Mouse (Mus musculus) embryonic facial prominence, embryonic 12.5 days (tissue): ENCODE data around the gene Acta1. TPM values are rescaled to one million over a fixed set of nuclear protein-coding genes. Genes with fewer than 3 reads are reported as not detected.

Source experiments
- ATAC-seq: fragments of 200-750 bp; cut with Nextera tagmentation; 2 replicates; pipeline ENCODE4 v1.8.0; 2017; ENCODE audit not compliant: insufficient number of reproducible peaks, insufficient read depth, low FRiP score, low TSS enrichment
- H3K27ac ChIP-seq: fragments of 300-500 bp; sonication (generic); 2 replicates; pipeline ENCODE4 v1.5.1; 2016; ENCODE audit warnings: mild to moderate bottlenecking
- H3K27me3 ChIP-seq: fragments of 300-500 bp; sonication (generic); 2 replicates; pipeline ENCODE4 v1.6.1; 2016; ENCODE audit warnings: mild to moderate bottlenecking, moderate library complexity
- H3K36me3 ChIP-seq: fragments of 300-500 bp; sonication (generic); 2 replicates; pipeline ENCODE4 v1.6.1; 2016; ENCODE audit warnings: mild to moderate bottlenecking
- H3K4me1 ChIP-seq: fragments of 300-500 bp; sonication (generic); 2 replicates; pipeline ENCODE4 v1.6.1; 2016
- H3K4me2 ChIP-seq: fragments of 300-500 bp; sonication (generic); replicated peaks from 2 replicates; pipeline ENCODE4 v1.6.1; 2016; ENCODE audit warnings: mild to moderate bottlenecking, moderate library complexity
- H3K4me3 ChIP-seq: fragments of 300-500 bp; sonication (generic); 2 replicates; pipeline ENCODE4 v1.5.1; 2016; ENCODE audit warnings: mild to moderate bottlenecking
- H3K9ac ChIP-seq: fragments of 300-500 bp; sonication (generic); 2 replicates; pipeline ENCODE4 v1.6.1; 2016; ENCODE audit warnings: mild to moderate bottlenecking, moderate library complexity
- H3K9me3 ChIP-seq: fragments of 300-500 bp; sonication (generic); 2 replicates; pipeline ENCODE4 v1.6.1; 2016; ENCODE audit warnings: mild to moderate bottlenecking, moderate library complexity
- WGBS: fragments of 180-500 bp; shearing (Covaris S2); methylation state at CpG from one replicate; pipeline ENCODE4 v1.1.7; 2016; 5-methylcytosine and 5-hydroxymethylcytosine counted together
- polyA plus RNA-seq: library from polyadenylated mRNA; unstranded; fragments of >200 nt; fragmentation: Nextera tagmentation; extraction: Ambion mirVana; gene quantifications from 2 replicates; pipeline ENCODE4 v1.2.1, GENCODE M21; 2016

The Acta1 gene
- polyA plus RNA-seq, 1 experiment from 2014 or later: 82.4 TPM

GRCm38 (mm10) chr8:123858574-123858940 lies 36.0 kb downstream of the Acta1 start:
- Histone ChIP-seq H3K9me3 (no peaks in the 10 kb centered on the region; the same call in 1 of the 2 replicates), H3K4me1 (peaks cover 9% of the 10 kb centered on the region; the same call in 1 of the 2 replicates), H3K36me3 (no peaks in the 10 kb centered on the region), H3K9ac (peak overlapping the region; percentile 82), H3K4me3 (peak overlapping the region; percentile 95), H3K27ac (no peak overlapping the region), H3K4me2 (peak overlapping the region; percentile 93), H3K27me3 (peaks cover 9% of the 10 kb centered on the region)
- no peak for ATAC-seq
- under 1% methylated on average over 17 of the region's 17 CpGs for whole genome bisulfite sequencing

DNA sequence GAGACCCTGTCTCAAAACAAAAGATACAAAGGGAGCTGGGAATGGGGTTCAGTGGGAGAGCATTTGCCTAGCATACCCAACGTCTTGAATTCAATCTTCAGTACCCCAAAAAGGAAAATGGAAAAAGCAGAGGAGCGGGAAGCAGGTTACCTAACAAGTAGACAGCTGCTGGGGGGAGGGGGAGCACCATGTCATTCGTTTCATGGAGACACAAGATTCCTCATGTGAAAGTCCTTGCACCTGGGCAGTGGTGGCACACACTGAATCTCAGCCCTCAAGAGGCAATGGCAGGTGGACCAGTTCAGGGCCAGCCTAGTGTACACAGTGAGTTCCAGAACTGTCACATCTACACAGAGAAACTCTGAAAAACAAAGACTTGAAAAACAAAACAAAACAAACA lies 37.2 kb downstream of the Acta1 start:
- no peaks in the 10 kb centered on the region; the same call in 1 of the 2 replicates for H3K9me3 ChIP-seq
- H3K9ac ChIP-seq: no peak overlapping the region
- 79% methylated on average over 3 of the region's 3 CpGs for WGBS
- H3K27ac ChIP-seq: no peak overlapping the region
- H3K4me2 ChIP-seq: peak overlapping the region; percentile 93; the same call in 1 of the 2 replicates
- H3K27me3 ChIP-seq: peaks cover 5% of the 10 kb centered on the region
- no peaks in the 10 kb centered on the region for H3K36me3 ChIP-seq
- peaks cover 9% of the 10 kb centered on the region; the same call in 1 of the 2 replicates for H3K4me1 ChIP-seq
- H3K4me3 ChIP-seq: no peak overlapping the region
- no peak for ATAC-seq

GRCm38 (mm10) chr8:123854733-123855475 lies 39.6 kb downstream of the Acta1 start:
- Histone ChIP-seq H3K9ac (no peak overlapping the region), H3K27ac (no peak overlapping the region), H3K4me3 (no peak overlapping the region), H3K9me3 (no peaks in the 10 kb centered on the region; the same call in 1 of the 2 replicates), H3K4me1 (peaks cover 9% of the 10 kb centered on the region; the same call in 1 of the 2 replicates), H3K27me3 (no peaks in the 10 kb centered on the region), H3K36me3 (no peaks in the 10 kb centered on the region), H3K4me2 (no peak overlapping the region)
- 85% methylated on average over 9 of the region's 9 CpGs for WGBS
- ATAC-seq: no peak

- WGBS: 87% methylated on average over 1 of the region's 1 CpGs
These were observed 40.3 kb downstream of the Acta1 start for GRCm38 (mm10) chr8:123854252-123854651.

DNA sequence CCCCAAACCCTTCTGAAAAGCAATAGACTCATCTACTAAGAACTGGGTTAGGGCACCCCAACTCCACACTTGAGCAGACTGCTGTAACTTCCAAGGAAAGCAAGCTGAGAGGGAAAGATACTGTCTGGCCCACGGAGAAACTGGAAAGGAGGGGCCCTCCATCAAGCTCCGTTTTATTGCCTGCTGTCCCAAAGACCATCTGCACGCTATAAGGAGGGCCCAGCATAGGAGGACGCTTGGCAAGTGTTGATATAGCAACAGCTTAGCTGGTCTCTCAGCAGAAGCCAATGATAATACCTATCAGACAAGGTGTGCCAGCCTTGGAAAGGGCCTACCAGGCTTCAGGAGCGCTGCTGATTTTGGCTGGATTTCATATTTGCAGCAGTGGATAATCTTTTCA lies 43.0 kb downstream of the Acta1 start:
- Histone ChIP-seq H3K9me3 (no peaks in the 10 kb centered on the region; the same call in 1 of the 2 replicates), H3K4me3 (no peak overlapping the region), H3K4me2 (no peak overlapping the region), H3K27me3 (no peaks in the 10 kb centered on the region), H3K27ac (no peak overlapping the region), H3K36me3 (no peaks in the 10 kb centered on the region), H3K9ac (no peak overlapping the region), H3K4me1 (no peaks in the 10 kb centered on the region)
- WGBS: 69% methylated on average over 5 of the region's 5 CpGs
- no peak for ATAC-seq

More at GRCm38 (mm10) chr8:123854252-123854651, 40.3 kb downstream of the Acta1 start:
- H3K4me2 ChIP-seq: no peak overlapping the region
- H3K27ac ChIP-seq: no peak overlapping the region
- H3K4me3 ChIP-seq: no peak overlapping the region
- H3K9me3 ChIP-seq: no peaks in the 10 kb centered on the region; the same call in 1 of the 2 replicates
- no peaks in the 10 kb centered on the region for H3K27me3 ChIP-seq
- H3K36me3 ChIP-seq: no peaks in the 10 kb centered on the region
- H3K4me1 ChIP-seq: peaks cover 9% of the 10 kb centered on the region; the same call in 1 of the 2 replicates
- ATAC-seq: no peak
- H3K9ac ChIP-seq: no peak overlapping the region

- Histone ChIP-seq H3K36me3 (no peaks in the 10 kb centered on the region), H3K27me3 (no peaks in the 10 kb centered on the region), H3K4me3 (no peak overlapping the region), H3K4me2 (no peak overlapping the region), H3K27ac (no peak overlapping the region), H3K9me3 (no peaks in the 10 kb centered on the region), H3K4me1 (no peaks in the 10 kb centered on the region), H3K9ac (no peak overlapping the region)
- 82% methylated on average over 4 of the region's 4 CpGs for WGBS
- no peak for ATAC-seq
These were observed 45.2 kb downstream of the Acta1 start for GRCm38 (mm10) chr8:123849352-123849751.

DNA sequence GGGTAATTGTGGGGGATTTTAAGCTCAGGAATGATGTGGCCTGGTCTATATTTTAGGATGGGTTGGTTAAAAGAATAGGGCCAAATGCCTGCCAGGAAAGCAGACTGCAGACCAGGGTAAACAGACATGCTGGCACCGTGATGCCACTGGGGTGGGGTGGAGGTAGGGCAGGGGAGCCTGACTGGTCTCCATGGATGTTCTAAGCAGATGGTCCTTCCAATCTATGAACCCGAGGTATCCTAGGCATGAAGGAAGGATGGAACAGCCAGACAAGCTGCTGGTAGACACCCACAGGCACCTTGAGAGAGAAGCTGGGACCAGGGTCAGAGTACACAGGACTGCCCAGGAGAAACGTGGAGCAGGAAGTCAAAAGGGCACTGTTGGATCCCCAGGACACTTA lies 47.0 kb downstream of the Acta1 start:
- H3K4me1 ChIP-seq: no peaks in the 10 kb centered on the region
- H3K9ac ChIP-seq: no peak overlapping the region
- no peak for ATAC-seq
- H3K36me3 ChIP-seq: no peaks in the 10 kb centered on the region
- H3K4me2 ChIP-seq: no peak overlapping the region
- no peaks in the 10 kb centered on the region for H3K9me3 ChIP-seq
- WGBS: 55% methylated on average over 3 of the region's 3 CpGs
- H3K27me3 ChIP-seq: no peaks in the 10 kb centered on the region
- no peak overlapping the region for H3K27ac ChIP-seq
- no peak overlapping the region for H3K4me3 ChIP-seq

DNA sequence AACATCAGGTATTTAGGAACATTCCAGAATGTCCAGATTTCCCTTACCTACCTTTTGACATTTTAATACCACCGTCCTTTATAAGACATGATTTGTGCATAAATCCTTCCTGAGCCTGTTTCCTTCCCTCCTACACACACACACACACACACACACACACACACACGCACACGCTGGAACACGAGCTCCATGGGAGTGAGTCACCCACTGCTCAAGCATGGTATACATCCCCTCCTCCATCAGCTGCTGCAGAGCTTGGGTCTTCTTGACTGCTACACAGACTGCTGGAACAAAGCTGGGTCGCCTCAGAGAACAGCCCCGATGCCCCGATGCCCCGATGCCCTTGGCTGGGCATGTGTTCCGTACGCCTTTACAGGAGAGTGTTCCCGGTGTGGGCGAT lies 48.0 kb downstream of the Acta1 start:
- H3K9ac ChIP-seq: no peak overlapping the region; the same call in 1 of the 2 replicates
- ATAC-seq: no peak
- no peak overlapping the region for H3K4me2 ChIP-seq
- no peak overlapping the region for H3K4me3 ChIP-seq
- WGBS: 91% methylated on average over 12 of the region's 12 CpGs
- H3K27me3 ChIP-seq: no peaks in the 10 kb centered on the region
- H3K27ac ChIP-seq: no peak overlapping the region
- no peaks in the 10 kb centered on the region for H3K36me3 ChIP-seq
- H3K4me1 ChIP-seq: no peaks in the 10 kb centered on the region
- H3K9me3 ChIP-seq: no peaks in the 10 kb centered on the region

- Histone ChIP-seq H3K4me2 (no peak overlapping the region), H3K9ac (no peak overlapping the region), H3K4me3 (no peak overlapping the region), H3K4me1 (no peaks in the 10 kb centered on the region), H3K36me3 (no peaks in the 10 kb centered on the region), H3K27ac (no peak overlapping the region), H3K9me3 (no peaks in the 10 kb centered on the region), H3K27me3 (no peaks in the 10 kb centered on the region)
- WGBS: 89% methylated on average over 10 of the region's 10 CpGs
- ATAC-seq: no peak
These were observed 48.6 kb downstream of the Acta1 start for GRCm38 (mm10) chr8:123845991-123846390.

GRCm38 (mm10) chr8:123845114-123845513 lies 49.4 kb downstream of the Acta1 start:
- WGBS: 84% methylated on average over 13 of the region's 13 CpGs
- Histone ChIP-seq H3K9ac (no peak overlapping the region), H3K4me2 (no peak overlapping the region), H3K27me3 (no peaks in the 10 kb centered on the region), H3K4me3 (no peak overlapping the region), H3K4me1 (no peaks in the 10 kb centered on the region), H3K27ac (0 out of 2 replicates have a peak overlapping the region, but pooled peaks have one; percentile 11), H3K9me3 (no peaks in the 10 kb centered on the region), H3K36me3 (no peaks in the 10 kb centered on the region)
- no peak for ATAC-seq

GRCm38 (mm10) chr8:123844341-123844740 lies 50.2 kb downstream of the Acta1 start:
- H3K9ac ChIP-seq: no peak overlapping the region
- H3K4me2 ChIP-seq: no peak overlapping the region
- H3K4me3 ChIP-seq: no peak overlapping the region
- H3K36me3 ChIP-seq: no peaks in the 10 kb centered on the region
- no peaks in the 10 kb centered on the region for H3K27me3 ChIP-seq
- WGBS: 66% methylated on average over 7 of the region's 7 CpGs
- ATAC-seq: no peak
- H3K27ac ChIP-seq: 0 out of 2 replicates have a peak overlapping the region, but pooled peaks have one; percentile 11
- no peaks in the 10 kb centered on the region for H3K9me3 ChIP-seq
- H3K4me1 ChIP-seq: no peaks in the 10 kb centered on the region

DNA sequence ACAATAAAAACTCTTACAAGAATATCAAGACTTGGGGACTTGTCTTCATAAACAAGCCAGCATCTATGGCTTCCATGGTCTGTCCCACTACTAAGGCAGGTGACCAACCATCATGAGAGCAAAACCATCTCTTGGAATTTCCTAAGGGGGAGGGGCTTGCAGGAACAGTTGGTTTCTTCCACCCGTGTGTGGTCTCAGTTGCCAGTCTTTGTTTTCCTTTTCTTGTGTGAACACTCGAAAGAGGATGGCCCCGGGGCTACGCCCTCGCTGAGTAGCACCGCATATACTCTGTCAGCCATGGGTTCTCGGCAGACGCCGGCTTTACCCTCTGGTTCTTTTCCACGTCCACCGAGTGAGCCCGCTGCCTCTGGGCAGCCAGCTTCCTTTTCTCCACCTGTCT lies 52.5 kb downstream of the Acta1 start:
- WGBS: 84% methylated on average over 12 of the region's 12 CpGs
- H3K36me3 ChIP-seq: peaks cover 6% of the 10 kb centered on the region
- no peak overlapping the region for H3K4me3 ChIP-seq
- no peak for ATAC-seq
- no peaks in the 10 kb centered on the region for H3K4me1 ChIP-seq
- no peaks in the 10 kb centered on the region for H3K27me3 ChIP-seq
- no peak overlapping the region for H3K27ac ChIP-seq
- no peak overlapping the region for H3K4me2 ChIP-seq
- no peak overlapping the region for H3K9ac ChIP-seq
- no peaks in the 10 kb centered on the region for H3K9me3 ChIP-seq
